Mouse (Mus musculus) adrenal gland, postnatal 0 days (tissue): Measurements from ENCODE around the gene Olfr1326-ps1. TPM values are rescaled to one million over a fixed set of nuclear protein-coding genes. Genes with fewer than 3 reads are reported as not detected.

Experiments used
- polyA plus RNA-seq: library from polyadenylated mRNA; unstranded; fragments of >200 nt; fragmentation: Nextera tagmentation; extraction: Ambion mirVana; gene quantifications from 2 replicates; pipeline ENCODE4 v1.2.1, GENCODE M21; 2015

Gene Olfr1326-ps1
- not detected in 2 replicates for polyA plus RNA-seq

DNA sequence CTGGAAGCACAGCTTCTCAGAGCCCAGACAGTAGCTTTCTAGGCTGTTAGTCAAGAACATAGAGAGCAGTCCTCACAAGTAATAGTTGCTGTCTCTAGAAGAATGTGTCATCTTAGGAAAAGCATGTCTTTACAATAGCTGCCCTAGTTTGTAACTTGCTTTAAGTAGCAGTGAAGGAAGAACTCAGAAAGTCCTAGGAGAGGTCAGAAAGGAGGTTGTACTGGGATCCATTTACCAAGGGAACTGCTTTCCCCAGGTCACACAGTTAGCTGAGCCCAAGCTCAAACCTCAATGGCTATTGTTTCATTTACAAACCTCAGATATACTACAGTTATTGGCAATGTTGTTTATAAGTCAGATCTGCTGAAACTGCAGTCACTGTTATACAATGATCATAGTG, at the start of gene Olfr1326-ps1:
Olfr1326-ps1 (minus strand) TSS at position 101 of the 400 bp plus-strand sequence.

DNA sequence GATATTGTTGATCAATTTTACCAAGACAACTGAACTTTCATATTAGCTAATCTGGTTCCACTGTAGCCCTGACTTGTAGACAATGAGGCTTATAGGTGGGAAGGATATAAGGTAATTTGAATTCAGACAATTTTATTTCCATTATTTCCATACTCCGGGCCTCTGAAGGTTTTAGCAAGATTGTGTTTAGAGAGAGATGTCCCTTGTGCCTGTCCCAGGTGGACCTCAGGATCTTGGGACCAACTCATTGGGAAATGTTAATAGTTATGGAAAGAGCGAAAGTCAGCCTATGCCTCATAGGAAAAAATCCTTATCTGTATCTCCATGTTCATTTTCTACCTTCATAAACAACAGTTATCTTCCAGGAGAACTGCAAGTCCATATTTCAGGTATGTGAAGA, 17.7 kb upstream of the Olfr1326-ps1 start, which contains the start of gene Olfr1325:
Olfr1325 (plus strand) TSS at position 301 of the 400 bp plus-strand sequence.

Other genes starting within 250 kb of the Olfr1326-ps1 start
- gene Plxna3, start 245.8 kb downstream of the Olfr1326-ps1 start, polyA plus RNA-seq = 4.2 and 6.4 TPM in 2 replicates
- gene Lage3, start 221.3 kb downstream of the Olfr1326-ps1 start, polyA plus RNA-seq = 150 and 170 TPM in 2 replicates
- gene Ubl4a, start 201.7 kb downstream of the Olfr1326-ps1 start, polyA plus RNA-seq = 61.6 and 67.4 TPM in 2 replicates
- 15.6 and 28.1 TPM in 2 replicates for gene Slc10a3, start 201.5 kb downstream of the Olfr1326-ps1 start, polyA plus RNA-seq
- 27.4 and 32.8 TPM in 2 replicates for gene Fam3a, start 181.6 kb downstream of the Olfr1326-ps1 start, polyA plus RNA-seq
- gene Ikbkg, start 181.6 kb downstream of the Olfr1326-ps1 start, polyA plus RNA-seq = 12.7 and 15.7 TPM in 2 replicates
- 34.2 and 68.2 TPM in 2 replicates for gene G6pdx, start 145.7 kb downstream of the Olfr1326-ps1 start, polyA plus RNA-seq
- gene Gm6880, start 93.5 kb downstream of the Olfr1326-ps1 start, polyA plus RNA-seq = 0.28 TPM in 1 of 2 replicates, not detected in the other
- gene Olfr1325, start 17.8 kb upstream of the Olfr1326-ps1 start, polyA plus RNA-seq = not detected in 2 replicates
- 0.06 TPM in 1 of 2 replicates, not detected in the other for gene Gm5640, start 70.7 kb upstream of the Olfr1326-ps1 start, polyA plus RNA-seq
- gene Gm6890, start 166.0 kb upstream of the Olfr1326-ps1 start, polyA plus RNA-seq = not detected in 2 replicates